Mouse (Mus musculus) E14TG2a.4 (cell line): ENCODE data around the gene Ntmt1.

ENCODE experiments used
- CTCF ChIP-seq: conservative IDR thresholded peaks from 2 replicates; pipeline ENCODE4 v1.5.1; 2014; ENCODE audit warnings: low read length
- NANOG ChIP-seq: IDR thresholded peaks from 2 replicates; pipeline ENCODE4 v1.6.1; 2014; ENCODE audit warnings: borderline replicate concordance, low read length, mixed read lengths

DNA sequence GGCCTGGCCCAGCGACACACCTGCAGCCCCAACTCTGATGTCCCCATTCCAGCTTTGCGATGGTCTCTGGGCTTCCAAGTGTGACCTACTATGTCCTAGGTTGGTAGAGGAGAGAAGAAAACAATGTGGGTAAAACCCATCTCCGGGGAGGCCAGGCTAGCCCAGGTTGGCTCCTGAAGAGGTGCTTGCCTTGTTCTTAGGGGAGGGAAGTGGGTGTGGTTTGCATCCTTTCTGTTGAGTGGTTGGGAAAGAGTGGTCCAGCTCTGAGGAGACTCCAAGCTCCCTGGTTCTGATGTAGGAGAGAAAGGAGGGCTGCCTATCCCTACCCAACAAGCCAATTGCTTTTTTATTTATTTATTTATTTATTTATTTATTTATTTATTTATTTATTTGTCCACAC is 57.8 kb downstream of the Ntmt1 start:
- TF ChIP-seq CTCF (no peak), NANOG (no peak)
